Mouse (Mus musculus) urinary bladder, adult 2 months (tissue): ENCODE measurements at regions not wholly inside any gene's neighbourhood (a gene's known extent, or its start where the extent isn't known, plus 50 kb on each side); places are given as distances from the start of the nearest gene placed in this dataset.

ENCODE experiments used
- DNase-seq: peaks from one replicate; pipeline ENCODE4 v3.0.0; 2022; ENCODE audit warnings: low spot score

GRCm38 (mm10) chr16:95773151-95773550 is 71.3 kb downstream of the Ets2 start:
- DNase-seq: no peak
